Mouse (Mus musculus): ENCODE measurements around the gene Usp54. TPM values are rescaled to one million over a fixed set of nuclear protein-coding genes. Genes with fewer than 3 reads are reported as not detected.
A peak's percentile ranks its signal among the peaks of the same experiment; 100 is the strongest.

Gene Usp54
- polyA plus RNA-seq, 1 experiment from 2014 or later = 21.6 TPM

DNA sequence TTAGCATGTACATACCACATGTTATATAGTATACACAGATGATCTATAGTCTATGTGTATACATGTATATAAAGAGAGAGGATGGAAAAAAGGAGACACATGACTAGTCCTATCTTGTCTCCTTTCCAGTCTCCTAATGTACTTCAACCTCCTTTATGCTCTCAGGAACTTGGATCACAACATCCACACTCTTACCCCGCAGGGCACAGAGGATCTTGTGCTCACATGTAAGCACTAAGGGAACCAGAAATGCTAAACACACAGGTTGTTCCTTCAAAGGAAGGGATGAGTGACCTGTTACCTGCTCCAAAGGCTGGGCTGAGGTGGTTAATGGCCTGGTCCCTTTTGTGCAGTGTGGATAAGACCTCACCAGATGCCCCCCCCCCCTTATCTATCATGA is 28.0 kb downstream of the Usp54 start:
- no peak for ATAC-seq
- no peaks in the 10 kb centered on the region for H3K27me3 ChIP-seq
- TF ChIP-seq CTCF (IDR thresholded peaks at IDR 0.05) = no peak
- DNase-seq (ENCODE audit: low read depth, low spot score) = no peak
- in situ Hi-C loops (cut with MboI; ENCODE audit: low pct_unique_long_range_greater_than_20kb) = no loop called here
- ChIA-PET POLR2A (interaction anchor here (0.6 kb wide), 1 partner anchor 589 kb away, joined by 4 read pairs; no protein-coding TSS in a partner anchor), CTCF (no interaction called here)

DNA sequence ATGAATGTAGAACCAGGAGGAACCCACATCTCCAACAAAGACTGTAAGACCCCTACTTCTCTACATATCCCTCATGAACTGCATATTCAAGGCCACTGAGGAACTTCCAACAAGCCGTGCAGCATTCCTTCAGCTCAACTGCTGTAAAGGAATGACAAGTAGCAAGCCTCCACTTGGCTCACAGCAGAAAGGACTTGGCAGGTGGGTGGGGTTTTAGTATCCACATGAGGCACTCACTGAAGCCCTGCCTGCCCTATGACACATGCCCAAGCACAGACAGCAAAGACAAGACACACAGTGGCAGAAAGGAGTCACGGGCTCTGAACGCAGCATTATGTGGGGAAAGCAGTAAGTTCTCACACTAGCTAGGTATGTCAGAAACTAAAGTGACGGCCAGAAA is 30.7 kb downstream of the Usp54 start:
- no peak for TF ChIP-seq CTCF (IDR thresholded peaks at IDR 0.05)
- ChIA-PET CTCF (interaction anchor here (1.2 to 2.4 kb wide), 2 partner anchors 12 to 21 kb away, joined by 3 to 6 read pairs; no protein-coding TSS in a partner anchor), POLR2A (interaction anchor here (0.6 to 1.4 kb wide), 2 partner anchors 13 to 16 kb away, joined by 3 read pairs; no protein-coding TSS in a partner anchor)
- peak; percentile 87 for ATAC-seq
- peak; percentile 58 for DNase-seq (ENCODE audit: low read depth, low spot score)
- in situ Hi-C loops (cut with MboI; ENCODE audit: low pct_unique_long_range_greater_than_20kb) = no loop called here
- no peaks in the 10 kb centered on the region for H3K27me3 ChIP-seq

DNA sequence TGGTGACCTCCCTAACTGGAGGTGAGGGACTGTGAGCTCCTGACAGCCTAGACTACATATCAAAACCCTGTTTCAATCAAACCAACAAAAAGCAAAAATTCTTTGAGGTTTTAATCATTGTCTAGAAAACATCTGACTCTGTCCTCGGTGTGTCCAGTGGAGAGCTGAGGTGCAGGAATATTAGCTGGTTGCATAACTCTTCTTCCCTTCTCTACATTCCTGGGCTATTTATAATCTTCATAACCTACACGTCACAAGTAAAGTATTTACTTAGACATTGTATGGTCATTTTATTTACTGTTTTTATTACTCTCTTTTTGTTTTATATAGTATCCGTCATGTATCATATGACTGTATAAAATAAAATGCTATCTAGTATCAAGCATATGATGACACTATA is 31.3 kb downstream of the Usp54 start:
- DNase-seq (ENCODE audit: low read depth, low spot score) (no peak), ATAC-seq (no peak)
- in situ Hi-C loops (cut with MboI; ENCODE audit: low pct_unique_long_range_greater_than_20kb) = no loop called here
- no peaks in the 10 kb centered on the region for H3K27me3 ChIP-seq
- CTCF ChIA-PET = interaction anchor here (1.2 to 2.4 kb wide), 2 partner anchors 13 to 20 kb away, joined by 3 to 6 read pairs; no protein-coding TSS in a partner anchor
- POLR2A ChIA-PET = interaction anchor here (0.6 to 1.4 kb wide), 2 partner anchors 13 to 1570 kb away, joined by 3 read pairs; no protein-coding TSS in a partner anchor
- no peak for TF ChIP-seq CTCF (IDR thresholded peaks at IDR 0.05)

DNA sequence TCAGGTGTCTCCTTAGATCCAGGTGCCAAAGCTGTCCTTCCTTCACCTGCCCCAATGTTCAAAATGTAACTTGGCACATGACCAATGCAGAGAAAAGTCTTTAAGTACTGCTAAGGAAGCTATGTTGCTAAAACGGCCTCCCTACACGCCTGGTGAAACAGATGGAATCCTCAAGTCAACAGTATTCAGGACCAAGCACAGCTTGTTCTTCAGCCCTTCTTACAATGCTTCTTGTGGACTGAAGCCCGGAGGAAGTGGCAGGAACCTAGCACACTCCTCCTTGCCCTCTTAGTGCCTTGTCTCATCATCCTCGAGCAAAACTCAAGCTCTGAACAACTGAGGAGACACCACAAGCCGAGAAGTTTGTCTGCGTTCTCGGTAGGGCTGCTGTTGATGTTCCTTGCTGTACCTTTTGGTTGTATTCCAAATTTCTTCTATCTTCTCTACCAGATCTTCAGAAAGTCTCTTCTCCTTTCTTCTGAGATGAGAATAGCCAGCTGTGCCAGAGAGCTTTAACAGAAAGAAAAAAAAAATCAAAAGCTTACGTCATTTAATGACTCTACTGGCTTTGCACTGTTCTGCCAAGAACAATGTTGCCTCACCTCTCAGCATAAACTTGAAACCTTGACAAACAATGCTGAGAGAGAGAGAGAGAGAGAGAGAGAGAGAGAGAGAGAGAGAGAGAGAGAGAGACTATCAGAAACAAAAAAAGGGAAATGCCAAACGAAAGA is 33.3 kb downstream of the Usp54 start:
- no peak for DNase-seq (ENCODE audit: low read depth, low spot score)
- in situ Hi-C loops (cut with MboI; ENCODE audit: low pct_unique_long_range_greater_than_20kb) = no loop called here
- TF ChIP-seq CTCF (IDR thresholded peaks at IDR 0.05) = no peak
- no peaks in the 10 kb centered on the region for H3K27me3 ChIP-seq
- peak; percentile 31 for ATAC-seq
- ChIA-PET POLR2A (interaction anchor here (0.6 to 1.2 kb wide), 11 partner anchors 25 to 1223 kb away, joined by 3 to 10 read pairs (median 3); partner anchors contain the start of gene Usp54), CTCF (interaction anchor here (0.9 to 2.4 kb wide), 7 partner anchors 10 to 54 kb away, joined by 3 to 6 read pairs (median 4); no protein-coding TSS in a partner anchor)

DNA sequence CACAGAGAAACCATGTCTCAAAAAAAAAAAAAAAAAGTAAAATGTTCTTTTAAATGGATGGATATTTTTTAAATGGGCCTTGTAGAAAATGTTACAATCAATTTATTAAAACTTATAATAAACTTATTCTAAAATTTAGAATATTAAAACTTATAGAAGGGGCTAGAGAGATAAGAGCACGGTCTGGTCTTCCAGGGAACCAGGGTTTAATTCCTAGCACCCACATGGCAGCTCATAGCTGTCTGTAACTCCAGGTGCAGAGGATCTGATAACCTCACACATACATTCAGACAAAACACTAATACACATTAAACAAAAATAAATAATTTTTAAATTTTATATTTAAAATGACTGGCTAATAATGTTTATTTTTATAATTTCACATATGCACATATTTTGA is 39.6 kb downstream of the Usp54 start:
- ChIA-PET POLR2A (no interaction called here), CTCF (interaction anchor here (0.9 kb wide), 1 partner anchor 15 kb away, joined by 3 read pairs; no protein-coding TSS in a partner anchor)
- ATAC-seq (no peak), DNase-seq (ENCODE audit: low read depth, low spot score) (no peak)
- no peak for TF ChIP-seq CTCF (IDR thresholded peaks at IDR 0.05)
- H3K27me3 ChIP-seq = no peaks in the 10 kb centered on the region
- in situ Hi-C loops (cut with MboI; ENCODE audit: low pct_unique_long_range_greater_than_20kb) = no loop called here

DNA sequence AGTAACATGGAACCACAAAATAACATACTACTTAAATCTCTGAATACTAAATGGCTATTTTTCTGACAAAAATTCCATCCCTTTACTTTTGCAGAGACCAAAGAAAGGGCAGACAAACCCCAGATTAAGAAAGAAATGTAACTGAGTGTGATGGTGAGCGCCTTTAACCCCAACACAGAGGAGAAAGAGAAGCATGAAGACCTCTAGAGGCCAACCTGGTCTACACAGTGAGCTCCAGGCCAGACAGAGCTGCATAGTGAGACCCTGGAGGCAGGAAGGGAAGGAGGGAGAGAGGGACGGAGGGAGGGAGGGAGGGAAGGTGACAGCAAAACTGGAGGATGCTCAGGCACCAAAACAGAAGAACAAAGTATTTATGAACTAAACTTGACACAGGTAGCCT is 40.7 kb downstream of the Usp54 start:
- CTCF ChIA-PET = interaction anchor here (2.1 kb wide), 1 partner anchor 10 kb away, joined by 7 read pairs; no protein-coding TSS in a partner anchor
- DNase-seq (ENCODE audit: low read depth, low spot score) (no peak), ATAC-seq (no peak)
- in situ Hi-C loops (cut with MboI; ENCODE audit: low pct_unique_long_range_greater_than_20kb) = no loop called here
- no peak for TF ChIP-seq CTCF (IDR thresholded peaks at IDR 0.05)
- H3K27me3 ChIP-seq = no peaks in the 10 kb centered on the region
- POLR2A ChIA-PET = no interaction called here

DNA sequence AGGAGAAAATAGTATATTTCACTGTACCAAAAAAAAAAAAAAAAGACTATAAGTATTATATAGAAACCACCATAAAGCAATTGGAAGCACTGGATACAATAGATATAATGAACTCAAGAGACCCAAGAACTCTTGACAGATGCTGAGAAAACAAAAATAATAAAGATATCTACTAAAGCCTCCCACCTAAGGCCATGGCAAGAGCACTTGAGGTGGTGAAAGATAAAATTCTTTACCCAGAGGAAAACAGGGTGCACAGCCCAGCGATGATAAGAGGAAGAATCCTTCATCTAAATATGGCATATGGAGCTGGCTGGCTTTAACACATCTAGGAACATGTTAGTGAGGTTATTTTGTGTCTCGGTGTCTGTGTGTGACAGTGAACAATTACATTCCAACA is 41.3 kb downstream of the Usp54 start:
- ChIA-PET POLR2A (no interaction called here), CTCF (interaction anchor here (1.2 to 2.1 kb wide), 3 partner anchors 9 to 61 kb away, joined by 3 to 7 read pairs (median 3); no protein-coding TSS in a partner anchor)
- TF ChIP-seq CTCF (IDR thresholded peaks at IDR 0.05) = no peak
- no peaks in the 10 kb centered on the region for H3K27me3 ChIP-seq
- ATAC-seq (no peak), DNase-seq (ENCODE audit: low read depth, low spot score) (no peak)
- in situ Hi-C loops (cut with MboI; ENCODE audit: low pct_unique_long_range_greater_than_20kb) = no loop called here

DNA sequence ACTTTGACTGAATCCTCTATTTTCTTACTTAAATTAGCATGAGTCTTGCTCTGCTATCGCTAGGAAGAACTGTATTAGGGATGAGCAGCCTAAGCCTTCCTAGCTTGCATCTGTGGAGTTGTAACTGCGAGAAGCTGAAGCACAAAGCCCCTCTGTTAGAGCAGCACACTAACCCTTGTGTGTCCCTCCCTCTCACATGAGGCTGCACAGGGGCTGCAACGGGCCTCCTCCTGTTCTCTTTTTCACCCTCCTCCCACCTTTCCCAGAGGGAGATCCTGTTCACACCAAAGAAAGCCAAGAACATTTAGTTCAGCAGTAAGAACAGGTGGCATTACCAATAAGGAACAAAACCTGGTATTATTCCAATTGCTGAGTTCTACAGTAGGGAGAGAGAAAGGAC is 45.1 kb downstream of the Usp54 start:
- CTCF ChIA-PET = interaction anchor here (0.8 to 1.2 kb wide), 3 partner anchors 9 to 14 kb away, joined by 3 to 4 read pairs (median 3); no protein-coding TSS in a partner anchor
- DNase-seq (ENCODE audit: low read depth, low spot score) (no peak), ATAC-seq (no peak)
- in situ Hi-C loops (cut with MboI; ENCODE audit: low pct_unique_long_range_greater_than_20kb) = no loop called here
- POLR2A ChIA-PET = no interaction called here
- no peak for TF ChIP-seq CTCF (IDR thresholded peaks at IDR 0.05)
- no peaks in the 10 kb centered on the region for H3K27me3 ChIP-seq

DNA sequence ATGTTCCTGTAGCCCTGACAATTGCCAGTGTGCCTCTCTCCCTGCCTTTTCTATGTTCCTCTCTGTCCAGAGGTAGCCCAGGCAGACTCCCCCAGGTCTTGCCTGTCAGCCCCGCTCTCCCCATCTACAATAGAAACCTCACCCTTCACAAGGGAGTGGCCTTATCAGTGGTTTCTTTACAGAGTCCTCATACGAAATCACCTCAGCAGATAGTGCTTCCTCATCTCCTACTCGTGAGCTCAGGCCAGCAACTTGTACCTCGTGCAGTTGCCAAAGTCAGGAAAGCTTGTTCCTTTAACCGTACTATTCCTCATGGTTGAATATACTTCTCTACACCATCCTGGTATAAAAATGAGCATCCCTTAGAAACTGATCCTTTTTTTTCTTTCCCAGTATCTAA is 53.4 kb downstream of the Usp54 start:
- no peak for TF ChIP-seq CTCF (IDR thresholded peaks at IDR 0.05)
- in situ Hi-C loops (cut with MboI; ENCODE audit: low pct_unique_long_range_greater_than_20kb) = loop anchor here (5.0 kb wide), 1 partner anchor 70 kb away; the partner anchor contains the start of gene Myoz1
- DNase-seq (ENCODE audit: low read depth, low spot score) = no peak
- POLR2A ChIA-PET = no interaction called here
- no peaks in the 10 kb centered on the region for H3K27me3 ChIP-seq
- CTCF ChIA-PET = no interaction called here
- no peak for ATAC-seq

DNA sequence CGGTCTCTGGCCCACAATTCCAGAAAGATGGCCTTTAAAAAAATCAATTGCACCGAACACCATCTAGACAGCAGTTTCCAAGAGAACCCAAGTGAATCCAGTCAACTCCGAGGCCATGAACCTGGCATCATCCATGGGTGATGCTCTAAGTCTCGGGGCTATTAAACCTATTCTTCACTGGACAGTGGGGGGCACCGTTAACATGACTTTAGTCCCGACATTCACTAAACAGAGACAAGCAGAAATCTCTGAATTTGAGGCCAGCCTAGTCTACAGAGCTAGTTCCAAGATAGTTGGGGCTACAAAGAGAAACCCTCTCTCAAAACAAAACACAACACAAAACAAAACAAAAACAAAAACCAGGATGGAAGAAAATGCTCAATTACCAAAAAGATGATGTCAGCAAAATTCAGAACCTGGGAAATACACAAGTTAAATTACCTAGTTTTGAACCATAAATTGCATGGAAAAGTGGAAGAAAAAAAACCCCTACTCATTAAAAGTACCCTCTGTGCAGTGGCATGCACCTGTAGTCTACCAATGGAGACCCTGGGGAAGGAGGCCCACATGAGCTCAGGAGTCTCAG is 61.9 kb downstream of the Usp54 start:
- ChIA-PET POLR2A (no interaction called here), CTCF (interaction anchor here (1.0 to 5.4 kb wide), 3 partner anchors 8 to 81 kb away, joined by 3 to 72 read pairs (median 3); no protein-coding TSS in a partner anchor)
- DNase-seq (ENCODE audit: low read depth, low spot score) = no peak
- H3K27me3 ChIP-seq = no peaks in the 10 kb centered on the region
- TF ChIP-seq CTCF (IDR thresholded peaks at IDR 0.05) = peak; percentile 32
- in situ Hi-C loops (cut with MboI; ENCODE audit: low pct_unique_long_range_greater_than_20kb) = no loop called here
- no peak for ATAC-seq
